Mouse (Mus musculus) forebrain, embryonic 13.5 days (tissue): Measurements from ENCODE around the gene Fam170b. TPM values are rescaled to one million over a fixed set of nuclear protein-coding genes. Genes with fewer than 3 reads are reported as not detected.

Source experiments
- ATAC-seq: fragments of 200-750 bp; cut with Nextera tagmentation; 2 replicates; pipeline ENCODE4 v1.8.0; 2017
- H3K27ac ChIP-seq: fragments of 300-500 bp; sonication (generic); 2 replicates; pipeline ENCODE4 v1.5.1; 2015; ENCODE audit warnings: inconsistent platforms, mild to moderate bottlenecking, moderate library complexity
- H3K27me3 ChIP-seq: fragments of 300-500 bp; sonication (generic); 2 replicates; pipeline ENCODE4 v1.6.1; 2015; ENCODE audit warnings: mild to moderate bottlenecking, inconsistent platforms
- H3K36me3 ChIP-seq: fragments of 300-500 bp; sonication (generic); 2 replicates; pipeline ENCODE4 v1.6.1; 2015; ENCODE audit warnings: mild to moderate bottlenecking, inconsistent platforms; ENCODE audit not compliant: poor library complexity, severe bottlenecking
- H3K4me1 ChIP-seq: fragments of 300-500 bp; sonication (generic); 2 replicates; pipeline ENCODE4 v1.6.1; 2015; ENCODE audit warnings: inconsistent platforms
- H3K4me2 ChIP-seq: fragments of 300-500 bp; sonication (generic); 2 replicates; pipeline ENCODE4 v1.6.1; 2015; ENCODE audit warnings: inconsistent platforms, mild to moderate bottlenecking, moderate library complexity
- H3K4me3 ChIP-seq: fragments of 300-500 bp; sonication (generic); 2 replicates; pipeline ENCODE4 v1.5.1; 2015; ENCODE audit warnings: mild to moderate bottlenecking, inconsistent platforms
- H3K9ac ChIP-seq: fragments of 300-500 bp; sonication (generic); 2 replicates; pipeline ENCODE4 v1.6.1; 2015; ENCODE audit warnings: mild to moderate bottlenecking, inconsistent platforms
- H3K9me3 ChIP-seq: fragments of 300-500 bp; sonication (generic); replicated peaks from 2 replicates; pipeline ENCODE4 v1.6.1; 2016; ENCODE audit warnings: inconsistent platforms
- WGBS: fragments of 180-500 bp; shearing (Covaris S2); methylation state at CpG from one replicate; pipeline ENCODE4 v1.1.7; 2015; 5-methylcytosine and 5-hydroxymethylcytosine counted together
- polyA plus RNA-seq: library from polyadenylated mRNA; unstranded; fragments of >200 nt; fragmentation: Nextera tagmentation; extraction: Ambion mirVana; gene quantifications from 2 replicates; pipeline ENCODE4 v1.2.1, GENCODE M21; 2015

The Fam170b gene
- polyA plus RNA-seq, 1 experiment from 2014 or later = not detected

DNA sequence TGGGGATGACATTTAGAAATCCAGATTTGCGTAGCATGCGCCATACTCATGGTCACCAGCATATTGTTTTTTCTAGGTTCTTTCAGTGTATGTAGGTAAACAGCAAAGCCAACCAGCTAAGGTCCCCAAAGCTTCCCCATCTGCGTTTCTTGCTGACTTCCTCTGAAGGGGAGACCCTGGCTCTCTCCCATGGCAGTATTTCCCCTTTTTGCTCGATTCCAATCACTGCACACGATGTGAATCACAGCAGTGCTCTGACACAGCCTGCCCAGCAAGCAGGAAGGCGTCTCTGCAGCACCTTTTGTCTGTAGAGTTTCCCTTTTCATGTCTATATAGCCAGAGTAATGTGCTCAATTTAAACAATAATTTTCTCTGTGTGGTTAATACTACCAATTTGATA, 21.3 kb upstream of the Fam170b start:
- H3K9me3 ChIP-seq = no peaks in the 10 kb centered on the region
- no peaks in the 10 kb centered on the region for H3K36me3 ChIP-seq
- no peak overlapping the region for H3K9ac ChIP-seq
- 67% methylated on average over 6 of the region's 6 CpGs for WGBS
- no peaks in the 10 kb centered on the region for H3K4me1 ChIP-seq
- ATAC-seq = no peak
- H3K4me3 ChIP-seq = no peak overlapping the region
- no peak overlapping the region for H3K27ac ChIP-seq
- H3K4me2 ChIP-seq = no peak overlapping the region
- H3K27me3 ChIP-seq = no peaks in the 10 kb centered on the region

DNA sequence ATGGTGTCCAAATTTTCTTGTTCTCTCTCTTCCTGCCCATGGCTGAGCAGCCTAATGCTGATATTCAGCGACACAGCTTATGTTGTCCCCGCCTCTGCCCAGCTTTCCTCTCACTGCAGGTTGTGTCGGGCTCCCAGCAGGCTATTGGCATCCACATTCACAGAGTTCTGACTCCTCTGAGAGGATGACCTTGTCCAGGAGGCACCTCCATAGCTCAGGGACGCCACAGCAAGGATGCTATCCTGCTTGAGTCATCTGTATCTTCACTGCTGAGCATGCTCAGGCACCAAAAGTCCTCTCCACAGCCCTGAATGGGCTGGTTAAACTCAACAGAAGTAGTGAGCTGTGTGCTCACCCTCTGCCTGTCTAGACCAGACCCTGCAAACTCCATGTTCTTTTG, 18.8 kb upstream of the Fam170b start:
- H3K9ac ChIP-seq = no peak overlapping the region
- H3K9me3 ChIP-seq = no peaks in the 10 kb centered on the region
- H3K4me2 ChIP-seq = no peak overlapping the region
- no peaks in the 10 kb centered on the region for H3K4me1 ChIP-seq
- no peak overlapping the region for H3K27ac ChIP-seq
- H3K27me3 ChIP-seq = no peaks in the 10 kb centered on the region
- ATAC-seq = no peak
- H3K36me3 ChIP-seq = no peaks in the 10 kb centered on the region
- no peak overlapping the region for H3K4me3 ChIP-seq
- WGBS = 67% methylated on average over 4 of the region's 4 CpGs

DNA sequence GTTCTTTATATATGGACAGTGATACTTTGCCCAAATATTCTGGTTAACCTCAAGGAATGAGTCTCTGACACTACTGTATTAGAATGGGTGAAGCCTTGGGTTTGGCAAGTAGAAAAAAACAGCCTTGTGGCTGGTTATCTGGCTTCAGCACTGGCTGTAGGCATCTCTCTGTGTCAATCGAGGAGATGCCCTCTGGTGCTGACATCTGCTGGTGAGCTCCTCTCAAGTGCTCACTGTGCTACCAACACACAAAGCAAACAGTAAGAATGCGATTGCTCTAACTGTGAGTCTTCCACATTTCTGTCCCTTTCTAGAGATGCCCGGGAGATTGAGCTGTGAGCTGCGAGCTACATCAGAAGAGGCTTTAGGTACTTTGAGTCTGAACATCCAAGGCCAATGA, 17.2 kb upstream of the Fam170b start:
- Histone ChIP-seq H3K4me1 (no peaks in the 10 kb centered on the region), H3K4me3 (no peak overlapping the region), H3K36me3 (no peaks in the 10 kb centered on the region), H3K9ac (no peak overlapping the region), H3K27me3 (no peaks in the 10 kb centered on the region), H3K4me2 (no peak overlapping the region), H3K9me3 (no peaks in the 10 kb centered on the region), H3K27ac (no peak overlapping the region)
- no peak for ATAC-seq
- 78% methylated on average over 4 of the region's 4 CpGs for WGBS

DNA sequence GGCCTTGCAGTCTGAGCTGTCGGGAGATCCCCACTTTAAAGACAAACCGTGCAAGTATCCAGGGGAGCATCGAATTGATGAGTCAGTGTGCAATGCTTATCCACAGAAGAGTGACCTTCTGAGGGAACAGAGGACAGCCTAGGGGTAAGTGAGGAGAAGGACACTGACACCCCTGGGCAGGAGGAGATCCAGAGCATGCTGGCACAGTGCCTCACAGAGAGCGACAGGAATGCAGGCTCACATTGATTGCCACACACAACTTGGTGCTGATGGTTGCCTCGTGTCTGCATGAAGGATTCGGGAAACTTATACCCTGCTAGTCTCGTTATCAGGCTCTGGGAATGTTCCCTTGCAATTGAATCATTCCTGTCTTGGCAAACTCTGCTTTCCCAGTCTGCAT, 16.5 kb upstream of the Fam170b start:
- Histone ChIP-seq H3K4me1 (no peaks in the 10 kb centered on the region), H3K36me3 (no peaks in the 10 kb centered on the region), H3K9ac (no peak overlapping the region), H3K27me3 (no peaks in the 10 kb centered on the region), H3K4me3 (no peak overlapping the region), H3K9me3 (no peaks in the 10 kb centered on the region), H3K4me2 (no peak overlapping the region), H3K27ac (no peak overlapping the region)
- ATAC-seq = no peak
- 64% methylated on average over 7 of the region's 7 CpGs for WGBS

DNA sequence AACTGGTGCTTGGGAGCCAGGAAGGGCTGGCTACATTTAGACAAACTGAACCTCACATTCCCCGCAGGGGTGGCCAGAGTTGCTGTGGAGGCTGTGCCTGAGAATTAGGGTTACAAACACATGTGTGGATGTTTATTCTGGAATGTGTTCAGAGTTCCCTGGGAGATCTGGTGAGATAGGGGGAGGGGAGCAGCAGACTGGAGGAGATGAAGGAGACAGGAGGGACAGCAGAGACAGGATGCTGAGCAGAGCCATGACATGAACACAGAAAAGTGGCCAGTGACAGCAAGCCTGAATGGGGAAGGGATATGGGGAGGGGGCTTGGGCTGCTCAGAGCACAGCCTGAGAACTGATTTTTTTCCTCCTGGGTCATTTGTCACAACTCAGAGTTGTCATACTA, 14.5 kb upstream of the Fam170b start:
- H3K4me2 ChIP-seq = no peak overlapping the region
- H3K27me3 ChIP-seq = no peaks in the 10 kb centered on the region
- no peak for ATAC-seq
- 90% methylated on average over 1 of the region's 1 CpGs for WGBS
- H3K27ac ChIP-seq = no peak overlapping the region
- H3K9ac ChIP-seq = no peak overlapping the region
- H3K36me3 ChIP-seq = no peaks in the 10 kb centered on the region
- no peaks in the 10 kb centered on the region for H3K9me3 ChIP-seq
- no peak overlapping the region for H3K4me3 ChIP-seq
- H3K4me1 ChIP-seq = no peaks in the 10 kb centered on the region

DNA sequence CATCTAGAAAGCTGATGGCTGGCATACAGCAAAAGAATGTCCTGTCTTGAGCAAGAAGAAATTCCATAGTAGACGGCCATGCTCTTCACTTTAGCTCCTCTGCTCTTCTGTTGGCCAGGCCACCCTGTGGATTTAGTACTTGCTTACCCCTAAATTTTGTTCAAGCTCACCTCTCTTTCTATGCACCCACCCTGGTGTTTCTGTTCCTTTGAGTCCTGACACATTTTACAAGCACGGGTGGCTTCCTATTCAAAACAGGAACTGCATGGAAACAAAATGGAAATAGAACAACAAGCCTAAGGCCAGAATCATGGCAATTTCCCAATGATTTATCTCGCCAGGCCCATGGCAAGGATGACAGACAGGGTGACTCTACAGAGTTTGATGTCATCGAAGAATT, 10.9 kb upstream of the Fam170b start:
- 90% methylated on average over 4 of the region's 4 CpGs for WGBS
- H3K27me3 ChIP-seq = no peaks in the 10 kb centered on the region
- ATAC-seq = no peak
- no peak overlapping the region for H3K4me2 ChIP-seq
- no peak overlapping the region for H3K9ac ChIP-seq
- no peaks in the 10 kb centered on the region for H3K36me3 ChIP-seq
- no peaks in the 10 kb centered on the region for H3K9me3 ChIP-seq
- no peak overlapping the region for H3K27ac ChIP-seq
- no peak overlapping the region for H3K4me3 ChIP-seq
- peaks cover 8% of the 10 kb centered on the region for H3K4me1 ChIP-seq

DNA sequence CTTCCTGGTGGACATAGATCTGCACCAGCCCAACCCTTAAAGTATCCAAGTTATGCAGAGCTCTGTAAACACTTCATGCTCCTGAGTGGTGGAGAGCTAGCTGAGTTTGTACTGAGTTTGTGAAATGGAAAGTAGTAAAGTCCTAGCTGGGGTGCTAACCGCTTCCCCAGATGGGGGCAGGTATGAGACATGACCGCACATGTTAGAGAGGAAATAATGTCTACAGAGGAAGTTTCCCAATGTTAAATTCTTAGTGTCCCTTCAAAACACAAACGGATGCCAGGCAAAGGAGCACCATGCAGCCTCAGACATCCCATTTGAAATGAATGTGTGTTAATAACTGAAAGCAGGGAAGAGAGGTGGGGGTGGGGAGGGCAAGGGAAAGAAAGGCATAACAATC, 9.9 kb upstream of the Fam170b start:
- no peak for ATAC-seq
- H3K27ac ChIP-seq = no peak overlapping the region
- no peak overlapping the region for H3K4me2 ChIP-seq
- H3K27me3 ChIP-seq = no peaks in the 10 kb centered on the region
- 93% methylated on average over 3 of the region's 3 CpGs for WGBS
- no peak overlapping the region for H3K4me3 ChIP-seq
- no peak overlapping the region for H3K9ac ChIP-seq
- H3K36me3 ChIP-seq = no peaks in the 10 kb centered on the region
- no peaks in the 10 kb centered on the region for H3K9me3 ChIP-seq
- peaks cover 8% of the 10 kb centered on the region for H3K4me1 ChIP-seq

DNA sequence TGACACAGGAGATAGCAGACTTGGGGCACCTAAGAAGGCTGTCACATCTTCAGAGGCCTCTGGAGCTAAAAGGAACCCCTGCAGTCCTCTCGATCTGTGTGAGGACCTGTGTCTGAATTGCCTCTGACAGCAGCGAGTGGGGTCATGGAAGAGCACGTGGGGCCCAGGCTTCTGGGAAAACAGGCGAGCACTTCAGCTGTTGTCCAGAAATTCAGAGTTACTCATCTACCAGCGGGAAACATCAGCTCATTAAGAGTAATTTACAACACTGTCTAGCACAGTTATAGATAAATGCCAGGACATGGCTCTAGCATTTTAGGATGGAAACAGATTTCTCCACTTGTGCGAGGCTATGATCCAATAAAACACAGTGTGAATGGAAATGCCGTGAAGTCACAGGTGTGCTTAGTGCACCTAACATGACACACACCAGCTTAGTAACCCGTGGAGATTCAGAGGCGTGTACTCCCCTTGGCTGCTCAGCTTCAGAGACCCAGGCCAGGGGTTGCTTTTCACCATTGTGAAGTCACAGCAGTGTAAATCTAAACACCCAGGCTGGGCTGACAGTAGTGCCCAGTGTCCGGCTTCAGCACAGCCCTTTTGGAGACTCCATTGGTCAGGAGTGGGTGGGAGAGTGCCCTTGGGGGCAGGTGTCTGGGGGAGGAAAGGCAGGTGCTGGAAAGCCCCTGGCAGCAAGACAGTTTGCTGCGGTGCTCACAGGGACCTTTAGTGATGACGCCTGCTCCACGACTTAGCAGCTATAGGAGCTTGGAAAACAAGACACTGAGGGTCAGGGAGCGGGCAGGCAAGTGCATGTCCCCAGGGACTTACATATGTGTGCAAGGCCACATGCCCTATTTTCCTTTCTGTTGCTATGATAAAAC, 9.3 kb upstream of the Fam170b start:
- Histone ChIP-seq H3K4me1 (peaks cover 8% of the 10 kb centered on the region), H3K27me3 (no peaks in the 10 kb centered on the region), H3K36me3 (no peaks in the 10 kb centered on the region), H3K27ac (no peak overlapping the region), H3K9me3 (no peaks in the 10 kb centered on the region), H3K9ac (no peak overlapping the region), H3K4me3 (no peak overlapping the region), H3K4me2 (no peak overlapping the region)
- no peak for ATAC-seq
- WGBS = 65% methylated on average over 14 of the region's 14 CpGs

DNA sequence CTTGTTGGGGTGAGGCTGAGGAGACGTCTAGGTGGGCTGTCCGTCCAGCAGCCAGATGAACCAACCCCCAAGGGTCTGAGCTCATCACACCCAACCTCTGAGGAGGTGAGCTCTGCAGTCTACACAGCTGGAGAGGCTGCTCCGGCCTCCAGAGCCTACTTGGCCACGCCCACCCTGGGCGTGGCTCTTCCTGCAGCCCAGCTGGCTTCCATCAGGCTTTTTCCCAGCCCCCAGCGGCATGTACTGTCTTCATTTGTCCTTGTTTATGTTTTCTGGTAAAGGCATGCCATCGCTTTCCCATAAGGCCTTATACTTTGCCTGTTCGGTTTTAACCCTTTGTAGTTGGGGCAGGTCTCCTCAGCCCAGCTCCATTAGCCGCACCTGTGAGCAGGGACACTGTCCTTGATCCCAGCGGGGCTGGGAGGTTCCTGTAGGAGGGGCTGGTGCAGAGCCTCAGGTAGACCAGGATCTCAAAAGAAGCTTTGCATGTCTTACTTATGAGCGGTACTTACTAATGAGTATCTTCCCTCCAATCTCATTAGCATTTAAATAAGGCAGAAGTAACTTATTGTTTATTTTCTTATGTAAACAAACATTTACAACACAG, 8.2 kb upstream of the Fam170b start:
- no peak overlapping the region for H3K27ac ChIP-seq
- no peaks in the 10 kb centered on the region for H3K27me3 ChIP-seq
- no peaks in the 10 kb centered on the region for H3K9me3 ChIP-seq
- H3K4me1 ChIP-seq = peaks cover 8% of the 10 kb centered on the region
- no peak overlapping the region for H3K4me3 ChIP-seq
- peak overlapping the region; percentile 29 for H3K4me2 ChIP-seq
- H3K36me3 ChIP-seq = no peaks in the 10 kb centered on the region
- no peak overlapping the region for H3K9ac ChIP-seq
- 7% methylated on average over 11 of the region's 11 CpGs for WGBS
- ATAC-seq = peak; percentile 57

DNA sequence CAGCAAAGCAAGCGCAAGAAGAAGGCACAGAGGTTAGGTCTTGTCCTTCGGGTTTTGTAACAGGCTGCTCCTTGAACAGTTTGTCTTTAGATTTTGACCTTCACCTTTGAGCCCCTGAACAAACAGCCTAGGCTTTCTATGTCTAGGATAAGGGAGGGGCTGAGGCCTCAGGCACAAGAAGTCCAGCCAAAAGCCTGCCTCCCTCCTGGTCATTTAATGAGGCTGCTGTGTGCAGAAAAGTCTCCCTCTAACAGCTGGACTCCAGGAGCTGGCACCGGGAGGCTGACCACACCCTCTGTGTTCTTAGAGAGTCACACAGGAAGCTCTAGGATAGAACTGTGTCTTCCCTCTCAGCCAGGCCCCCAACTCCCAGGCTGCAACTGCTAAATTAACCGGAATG, 6.6 kb upstream of the Fam170b start:
- no peak for ATAC-seq
- Histone ChIP-seq H3K27ac (no peak overlapping the region), H3K4me2 (no peak overlapping the region), H3K27me3 (no peaks in the 10 kb centered on the region), H3K4me3 (no peak overlapping the region), H3K36me3 (no peaks in the 10 kb centered on the region), H3K9me3 (no peaks in the 10 kb centered on the region), H3K9ac (no peak overlapping the region), H3K4me1 (peaks cover 8% of the 10 kb centered on the region)
- WGBS = 68% methylated on average over 4 of the region's 4 CpGs

DNA sequence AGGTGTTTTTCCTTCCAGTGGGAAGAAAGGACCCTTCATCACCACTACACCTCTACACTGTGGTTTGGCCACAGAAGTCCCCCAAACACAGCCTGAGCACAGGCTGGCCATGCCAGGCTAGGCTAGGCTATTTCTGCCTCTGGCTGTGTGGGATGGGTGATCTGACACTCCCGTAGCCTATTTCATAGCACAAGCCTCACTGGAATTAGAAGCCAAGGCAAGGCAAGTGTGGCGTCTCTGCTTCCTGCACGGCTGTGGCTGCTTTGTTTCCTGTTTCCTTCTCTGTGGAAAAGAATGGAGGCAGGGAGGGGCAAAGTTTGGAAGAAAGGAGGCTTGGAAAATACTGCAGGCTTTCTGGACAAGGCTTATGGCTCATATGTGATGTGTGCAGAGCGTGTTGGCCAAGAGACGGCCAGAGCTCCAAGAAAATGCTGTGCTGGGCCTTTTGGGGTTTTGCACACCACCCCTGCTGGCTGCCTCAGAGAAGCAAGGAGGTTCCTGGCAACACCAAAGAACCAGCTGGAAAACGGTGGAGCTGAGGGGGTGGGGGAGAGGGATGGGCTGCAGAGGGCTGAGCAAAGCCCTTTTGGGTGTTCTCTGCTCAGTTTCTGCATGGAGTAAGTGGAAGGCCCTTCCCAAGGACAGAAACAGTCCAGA, 5.6 kb upstream of the Fam170b start:
- Histone ChIP-seq H3K9me3 (no peaks in the 10 kb centered on the region), H3K27ac (no peak overlapping the region), H3K27me3 (no peaks in the 10 kb centered on the region), H3K4me1 (peaks cover 8% of the 10 kb centered on the region), H3K36me3 (no peaks in the 10 kb centered on the region), H3K4me2 (no peak overlapping the region), H3K4me3 (no peak overlapping the region), H3K9ac (no peak overlapping the region)
- WGBS = 56% methylated on average over 6 of the region's 6 CpGs
- no peak for ATAC-seq

DNA sequence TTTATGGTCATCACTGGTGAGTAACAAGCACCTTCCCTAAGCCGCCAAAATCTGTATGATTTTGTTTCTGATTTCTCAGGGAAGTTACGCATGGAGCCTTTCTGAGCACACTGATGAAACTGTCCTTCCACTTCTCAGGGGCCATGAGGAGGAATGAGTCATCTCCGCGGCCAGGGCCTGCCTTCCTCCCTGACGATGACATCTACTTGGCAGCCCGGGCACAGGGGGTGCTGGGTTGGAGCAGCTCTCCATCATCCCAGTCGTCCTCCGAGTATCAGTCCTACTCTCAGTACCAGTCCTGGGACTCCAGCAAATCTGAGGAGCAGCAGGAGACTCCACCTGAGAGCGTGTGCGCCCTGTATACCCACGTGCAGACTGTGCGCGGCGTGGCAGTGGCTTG, 1.4 kb downstream of the Fam170b start:
- 93% methylated on average over 14 of the region's 14 CpGs for WGBS
- no peaks in the 10 kb centered on the region for H3K36me3 ChIP-seq
- no peak overlapping the region for H3K9ac ChIP-seq
- no peak overlapping the region for H3K4me3 ChIP-seq
- H3K27me3 ChIP-seq = no peaks in the 10 kb centered on the region
- H3K4me1 ChIP-seq = no peaks in the 10 kb centered on the region
- ATAC-seq = no peak
- H3K4me2 ChIP-seq = no peak overlapping the region
- no peaks in the 10 kb centered on the region for H3K9me3 ChIP-seq
- no peak overlapping the region for H3K27ac ChIP-seq
